Mouse (Mus musculus) lung, postnatal 0 days (tissue): ENCODE data around the gene Twsg1. TPM values are rescaled to one million over a fixed set of nuclear protein-coding genes. Genes with fewer than 3 reads are reported as not detected.

Experiments used
- ATAC-seq: fragments of 200-750 bp; cut with Nextera tagmentation; 2 replicates; pipeline ENCODE4 v1.8.0; 2017; ENCODE audit warnings: moderate library complexity
- DNase-seq: peaks from one replicate; pipeline ENCODE4 v3.0.0-alpha.2; 2016; ENCODE audit warnings: low spot score
- H3K27ac ChIP-seq: fragments of 300-500 bp; sonication (generic); 2 replicates; pipeline ENCODE4 v1.5.1; 2014; ENCODE audit warnings: antibody characterized with exemption, mild to moderate bottlenecking, low read length, mixed read lengths
- H3K27me3 ChIP-seq: fragments of 300-500 bp; sonication (generic); replicated peaks from 2 replicates; pipeline ENCODE4 v1.6.1; 2014; ENCODE audit warnings: low read length, mixed read lengths; ENCODE audit not compliant: insufficient read depth
- H3K36me3 ChIP-seq: fragments of 300-500 bp; sonication (generic); 2 replicates; pipeline ENCODE4 v1.6.1; 2014; ENCODE audit warnings: low read length, mixed read lengths; ENCODE audit not compliant: insufficient read depth
- H3K4me1 ChIP-seq: fragments of 300-500 bp; sonication (generic); 2 replicates; pipeline ENCODE4 v1.6.1; 2014; ENCODE audit warnings: antibody characterized with exemption, low read depth, low read length, mixed read lengths; ENCODE audit not compliant: insufficient read depth
- H3K4me2 ChIP-seq: fragments of 300-500 bp; sonication (generic); replicated peaks from 2 replicates; pipeline ENCODE4 v1.6.1; 2014; ENCODE audit warnings: low read depth, mild to moderate bottlenecking, low read length, moderate library complexity, mixed read lengths
- H3K4me3 ChIP-seq: fragments of 300-500 bp; sonication (generic); 2 replicates; pipeline ENCODE4 v1.5.1; 2014; ENCODE audit warnings: low read depth, low read length
- H3K9ac ChIP-seq: fragments of 300-500 bp; sonication (generic); replicated peaks from 2 replicates; pipeline ENCODE4 v1.6.1; 2014; ENCODE audit warnings: low read depth, mild to moderate bottlenecking
- H3K9me3 ChIP-seq: fragments of 300-500 bp; sonication (generic); 2 replicates; pipeline ENCODE4 v1.6.1; 2016; ENCODE audit warnings: low read length, mixed read lengths
- CTCF ChIP-seq: IDR thresholded peaks from 2 replicates; pipeline ENCODE4 v1.5.1; 2016; ENCODE audit warnings: antibody characterized with exemption, mild to moderate bottlenecking
- EP300 ChIP-seq: IDR thresholded peaks from 2 replicates; pipeline ENCODE4 v1.6.1; 2016; ENCODE audit warnings: antibody characterized with exemption, mild to moderate bottlenecking, control low read depth
- WGBS: fragments of 180-500 bp; shearing (Covaris S2); extraction: QIAGEN DNeasy Blood & Tissue Kit; methylation state at CpG from one replicate; pipeline ENCODE4 v1.1.7; 2014; 5-methylcytosine and 5-hydroxymethylcytosine counted together
- polyA plus RNA-seq: library from polyadenylated mRNA; unstranded; fragments of >200 nt; fragmentation: Nextera tagmentation; extraction: Ambion mirVana; gene quantifications from 2 replicates; pipeline ENCODE4 v1.2.1, GENCODE M21; 2015

Gene Twsg1
- polyA plus RNA-seq, 1 experiment from 2014 or later: 89.1 TPM

- ATAC-seq (no peak), DNase-seq (peak; percentile 64)
- Histone ChIP-seq H3K4me1 (0 out of 2 replicates have a peak, but pooled peaks cover 4% of the 10 kb centered on the region), H3K9ac (no peak overlapping the region), H3K9me3 (no peaks in the 10 kb centered on the region), H3K27ac (no peak overlapping the region), H3K27me3 (no peaks in the 10 kb centered on the region), H3K36me3 (no peaks in the 10 kb centered on the region; the same call in 1 of the 2 replicates), H3K4me2 (no peak overlapping the region), H3K4me3 (no peak overlapping the region)
- 88% methylated on average over 5 of the region's 5 CpGs for WGBS
- no peak for TF ChIP-seq EP300
- peak; percentile 74 for TF ChIP-seq CTCF
These were observed 1.1 kb upstream of the Twsg1 start for GRCm38 (mm10) chr17:65952083-65952482.

DNA sequence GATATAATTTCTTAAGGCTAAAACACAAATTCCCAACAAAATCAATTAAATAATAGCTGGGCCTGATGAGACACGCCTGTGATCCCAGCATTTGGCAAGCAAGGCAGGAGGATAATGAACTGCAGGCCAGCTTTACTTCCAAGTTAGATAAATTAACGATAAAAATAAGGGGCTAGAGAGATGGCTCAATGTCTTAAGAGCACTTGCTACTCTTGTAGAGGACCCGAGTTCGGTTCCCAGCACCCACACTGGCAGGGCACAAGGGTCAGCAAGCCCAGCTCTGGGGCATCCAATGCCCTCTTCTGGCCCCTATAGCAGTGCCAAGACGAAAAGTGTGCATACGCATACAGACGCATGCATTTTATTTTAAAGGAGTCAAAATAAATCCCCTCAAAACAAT, 843 bp downstream of the Twsg1 start:
- Histone ChIP-seq H3K36me3 (no peaks in the 10 kb centered on the region; the same call in 1 of the 2 replicates), H3K4me1 (0 out of 2 replicates have a peak, but pooled peaks cover 4% of the 10 kb centered on the region), H3K27me3 (no peaks in the 10 kb centered on the region), H3K9ac (peak overlapping the region; percentile 76), H3K4me2 (peak overlapping the region; percentile 53), H3K9me3 (no peaks in the 10 kb centered on the region), H3K4me3 (peak overlapping the region; percentile 79), H3K27ac (peak overlapping the region; percentile 92)
- no peak for DNase-seq
- no peak for ATAC-seq
- WGBS: 25% methylated on average over 7 of the region's 7 CpGs
- TF ChIP-seq CTCF: peak; percentile 13; the same call in 1 of the 2 replicates
- no peak for TF ChIP-seq EP300

- Histone ChIP-seq H3K36me3 (no peaks in the 10 kb centered on the region; the same call in 1 of the 2 replicates), H3K9ac (no peak overlapping the region), H3K4me3 (no peak overlapping the region), H3K4me1 (peaks cover 4% of the 10 kb centered on the region; the same call in 1 of the 2 replicates), H3K27ac (no peak overlapping the region), H3K27me3 (no peaks in the 10 kb centered on the region), H3K9me3 (no peaks in the 10 kb centered on the region), H3K4me2 (no peak overlapping the region)
- no peak for TF ChIP-seq EP300
- TF ChIP-seq CTCF: no peak
- WGBS: 71% methylated on average over 8 of the region's 8 CpGs
- peak; percentile 41 for DNase-seq
- ATAC-seq: no peak
These were observed 3.7 kb downstream of the Twsg1 start for GRCm38 (mm10) chr17:65947307-65947706.

DNA sequence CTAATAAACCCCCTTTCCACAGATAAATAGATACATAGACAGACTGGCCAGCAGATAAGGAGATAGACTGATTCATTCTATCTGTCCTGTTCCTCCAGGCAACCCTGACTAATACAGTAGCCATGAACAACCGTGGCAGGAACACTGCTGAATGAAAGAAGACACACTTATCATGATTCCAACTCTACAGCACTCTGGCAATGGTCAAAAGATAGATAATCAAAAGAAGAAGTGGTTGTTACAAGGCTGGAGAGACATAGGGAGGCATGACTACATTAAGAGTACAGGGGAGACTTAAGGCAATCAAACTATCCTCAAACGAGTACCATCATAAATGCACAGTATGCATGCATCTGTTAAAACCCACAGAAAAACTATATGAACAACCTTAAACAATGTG, 5.6 kb downstream of the Twsg1 start:
- ATAC-seq: no peak
- no peaks in the 10 kb centered on the region for H3K27me3 ChIP-seq
- no peak overlapping the region for H3K4me3 ChIP-seq
- WGBS: 89% methylated on average over 2 of the region's 2 CpGs
- no peaks in the 10 kb centered on the region for H3K9me3 ChIP-seq
- no peak overlapping the region for H3K4me2 ChIP-seq
- TF ChIP-seq CTCF (no peak), EP300 (no peak)
- H3K4me1 ChIP-seq: peaks cover 4% of the 10 kb centered on the region; the same call in 1 of the 2 replicates
- H3K27ac ChIP-seq: no peak overlapping the region
- DNase-seq: no peak
- no peaks in the 10 kb centered on the region; the same call in 1 of the 2 replicates for H3K36me3 ChIP-seq
- no peak overlapping the region for H3K9ac ChIP-seq

DNA sequence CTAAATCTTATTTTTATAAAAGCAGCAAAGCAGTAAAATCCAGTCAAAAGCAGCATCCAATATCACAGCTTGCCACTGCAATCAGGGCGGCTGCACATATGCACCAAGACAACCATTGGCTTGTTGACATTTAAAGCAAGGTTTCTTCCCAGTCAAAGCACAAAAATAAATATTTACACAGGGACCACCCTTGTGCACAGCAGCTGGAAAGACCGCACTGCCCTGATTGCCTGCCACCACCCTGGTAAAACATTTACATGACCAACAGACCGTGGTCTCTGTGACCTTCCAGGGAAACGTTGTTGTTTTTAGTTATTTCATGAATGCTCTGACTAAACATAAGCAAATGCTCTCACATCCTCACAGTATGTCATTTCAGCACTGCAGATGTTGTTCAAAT, 8.6 kb downstream of the Twsg1 start:
- 19% methylated on average over 4 of the region's 4 CpGs for WGBS
- Histone ChIP-seq H3K4me3 (no peak overlapping the region), H3K9ac (no peak overlapping the region), H3K4me1 (no peaks in the 10 kb centered on the region; the same call in 1 of the 2 replicates), H3K9me3 (no peaks in the 10 kb centered on the region), H3K27me3 (no peaks in the 10 kb centered on the region), H3K27ac (no peak overlapping the region), H3K4me2 (no peak overlapping the region), H3K36me3 (no peaks in the 10 kb centered on the region)
- ATAC-seq: peak; percentile 26; the same call in 1 of the 2 replicates
- TF ChIP-seq EP300 (no peak), CTCF (no peak)
- DNase-seq: no peak

GRCm38 (mm10) chr17:65941275-65941674, 9.8 kb downstream of the Twsg1 start:
- no peaks in the 10 kb centered on the region for H3K9me3 ChIP-seq
- 83% methylated on average over 6 of the region's 6 CpGs for WGBS
- H3K4me3 ChIP-seq: no peak overlapping the region
- DNase-seq: no peak
- no peak overlapping the region for H3K9ac ChIP-seq
- H3K4me2 ChIP-seq: no peak overlapping the region
- no peak for TF ChIP-seq CTCF
- no peak for TF ChIP-seq EP300
- peaks cover 6% of the 10 kb centered on the region; the same call in 1 of the 2 replicates for H3K36me3 ChIP-seq
- no peaks in the 10 kb centered on the region for H3K27me3 ChIP-seq
- no peaks in the 10 kb centered on the region; the same call in 1 of the 2 replicates for H3K4me1 ChIP-seq
- ATAC-seq: no peak
- H3K27ac ChIP-seq: no peak overlapping the region
